Mouse (Mus musculus) heart, adult 2 months (tissue): ENCODE data around the gene Bspry. TPM values are rescaled to one million over a fixed set of nuclear protein-coding genes. Genes with fewer than 3 reads are reported as not detected.

ENCODE experiments used
- DNase-seq, 2 experiments: peaks; one replicate each; pipeline ENCODE4 v3.0.0; 2021
- H3K27ac ChIP-seq: fragments of 200-600 bp; 2 replicates; pipeline ENCODE4 v1.8.1; 2022
- H3K27me3 ChIP-seq: fragments of 200-500 bp; 2 replicates; pipeline ENCODE4 v1.6.1; 2012; ENCODE audit warnings: mild to moderate bottlenecking, low read length, inconsistent platforms, mixed read lengths; ENCODE audit not compliant: control insufficient read depth, insufficient read depth
- H3K36me3 ChIP-seq: fragments of 200-500 bp; 2 replicates; pipeline ENCODE4 v1.6.1; 2012; ENCODE audit warnings: low read length, inconsistent platforms; ENCODE audit not compliant: control insufficient read depth, insufficient read depth
- H3K4me1 ChIP-seq: fragments of 200-500 bp; 2 replicates; pipeline ENCODE4 v1.6.1; 2011; ENCODE audit warnings: low read length; ENCODE audit not compliant: control insufficient read depth, insufficient read depth
- H3K4me3 ChIP-seq: fragments of 200-600 bp; 2 replicates; pipeline ENCODE4 v1.8.1; 2022
- H3K79me2 ChIP-seq: fragments of 200-500 bp; replicated peaks from 2 replicates; pipeline ENCODE4 v1.6.1; 2012; ENCODE audit warnings: mild to moderate bottlenecking, inconsistent platforms, low read length, moderate library complexity, mixed read lengths; ENCODE audit not compliant: control insufficient read depth, insufficient read depth
- H3K9ac ChIP-seq: fragments of 200-500 bp; 2 replicates; pipeline ENCODE4 v1.6.1; 2012; ENCODE audit warnings: low read depth, mild to moderate bottlenecking, control low read depth, inconsistent platforms, low read length, mixed read lengths
- CTCF ChIP-seq: fragments of 200-600 bp; IDR thresholded peaks from 2 replicates; pipeline ENCODE4 v1.8.1; 2022; ENCODE audit warnings: antibody characterized with exemption, mild to moderate bottlenecking, moderate library complexity
- EP300 ChIP-seq: fragments of 200-500 bp; IDR thresholded peaks from 2 replicates; pipeline ENCODE4 v1.6.1; 2011; ENCODE audit warnings: low read depth, low read length, control low read depth; ENCODE audit not compliant: insufficient read depth
- POLR2A ChIP-seq: fragments of 200-500 bp; IDR thresholded peaks from 2 replicates; pipeline ENCODE4 v1.6.1; 2011; ENCODE audit warnings: mild to moderate bottlenecking, low read depth, low read length, control low read depth; ENCODE audit not compliant: insufficient read depth
- WGBS: fragments of 180-500 bp; shearing (Covaris S2); methylation state at CpG from one replicate; pipeline ENCODE4 v1.1.7; 2018; 5-methylcytosine and 5-hydroxymethylcytosine counted together
- intact Hi-C: fragments of 180-260 bp; cut with DNase I; formaldehyde crosslinking; loops from one replicate; pipeline ENCODE4 v1.15.1; 2025
- polyA plus RNA-seq: library from polyadenylated mRNA; depleted of rRNA; stranded (reverse); fragments of >200 nt; gene quantifications from 2 replicates; pipeline ENCODE4 v1.2.3, GENCODE M21; 2012
- total RNA-seq, 2 experiments: library from RNA; stranded (reverse); gene quantifications; 2 replicates each; pipeline ENCODE4 v1.2.3; 2021

The Bspry gene
- total and polyA plus RNA-seq, 3 experiments = 0.09 to 1.2 (median 0.13) TPM

- intact Hi-C loops = loop anchor here (2.0 to 10.0 kb wide), 5 partner anchors 15 to 887 kb away; partner anchors contain the start of genes Akna, Fkbp15, Hdhd3 and Slc31a1
- no peaks in the 10 kb centered on the region for H3K27me3 ChIP-seq
- H3K4me1 ChIP-seq = peaks cover 21% of the 10 kb centered on the region
- H3K36me3 ChIP-seq = no peaks in the 10 kb centered on the region; the same call in none of the 2 replicates
- DNase-seq = peak in 1 of 2 experiments; percentile 17
- H3K4me3 ChIP-seq = no peak overlapping the region; the same call in 1 of the 2 replicates
- no peaks in the 10 kb centered on the region for H3K79me2 ChIP-seq
- WGBS = 61% methylated on average over 10 of the region's 10 CpGs
- no peak overlapping the region for H3K9ac ChIP-seq
- TF ChIP-seq POLR2A (no peak), EP300 (no peak), CTCF (no peak)
- peak overlapping the region; percentile 78 for H3K27ac ChIP-seq
Measured at GRCm38 (mm10) chr4:62517538-62518415, 37.9 kb downstream of the Bspry start.

DNA sequence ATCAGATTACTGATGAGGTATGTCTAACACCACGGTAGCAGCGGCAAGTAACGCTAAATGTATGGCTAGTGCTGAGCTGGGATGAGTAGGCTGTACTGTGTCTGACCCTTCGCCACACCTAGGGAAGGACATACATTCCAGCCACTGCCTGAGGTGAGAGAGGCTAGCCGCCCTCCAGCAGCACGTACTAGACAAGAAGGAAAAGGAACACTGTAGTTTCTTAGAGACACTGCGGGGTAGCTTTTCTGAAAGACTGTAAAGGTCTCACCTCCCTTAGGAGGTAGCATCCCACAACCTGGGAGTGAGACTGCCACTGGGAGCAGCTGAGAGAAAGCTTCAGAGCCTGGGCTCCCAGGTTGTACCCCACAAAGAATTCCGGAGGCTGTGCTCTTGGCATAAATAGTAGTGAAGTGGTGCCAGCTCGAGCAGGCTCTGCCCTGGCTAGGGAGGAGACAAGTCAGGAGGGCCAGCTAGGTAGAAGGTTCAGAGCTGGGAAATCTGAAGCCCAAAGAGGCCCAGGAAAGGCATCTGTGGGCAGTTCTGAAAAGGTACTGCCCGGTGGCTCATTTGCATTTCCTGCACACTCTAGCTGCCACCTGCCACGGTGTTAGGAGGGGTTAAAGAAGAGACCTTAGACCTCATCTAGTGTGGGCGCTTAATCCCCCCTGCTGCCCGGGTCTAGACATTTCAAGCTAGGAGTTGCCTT lies 38.7 kb downstream of the Bspry start:
- intact Hi-C loops = loop anchor here (5.0 to 10.0 kb wide), 4 partner anchors 46 to 886 kb away; partner anchors contain the start of genes Akna, Fkbp15, Slc31a1 and Wdr31
- Histone ChIP-seq H3K27ac (peak overlapping the region; percentile 87), H3K36me3 (no peaks in the 10 kb centered on the region; the same call in none of the 2 replicates), H3K9ac (no peak overlapping the region; the same call in 1 of the 2 replicates), H3K79me2 (no peaks in the 10 kb centered on the region), H3K27me3 (no peaks in the 10 kb centered on the region), H3K4me1 (peaks cover 21% of the 10 kb centered on the region), H3K4me3 (peak overlapping the region; percentile 88)
- DNase-seq = peak; percentile 44 to 54
- TF ChIP-seq CTCF (no peak), POLR2A (no peak), EP300 (no peak)
- 43% methylated on average over 13 of the region's 13 CpGs for WGBS

DNA sequence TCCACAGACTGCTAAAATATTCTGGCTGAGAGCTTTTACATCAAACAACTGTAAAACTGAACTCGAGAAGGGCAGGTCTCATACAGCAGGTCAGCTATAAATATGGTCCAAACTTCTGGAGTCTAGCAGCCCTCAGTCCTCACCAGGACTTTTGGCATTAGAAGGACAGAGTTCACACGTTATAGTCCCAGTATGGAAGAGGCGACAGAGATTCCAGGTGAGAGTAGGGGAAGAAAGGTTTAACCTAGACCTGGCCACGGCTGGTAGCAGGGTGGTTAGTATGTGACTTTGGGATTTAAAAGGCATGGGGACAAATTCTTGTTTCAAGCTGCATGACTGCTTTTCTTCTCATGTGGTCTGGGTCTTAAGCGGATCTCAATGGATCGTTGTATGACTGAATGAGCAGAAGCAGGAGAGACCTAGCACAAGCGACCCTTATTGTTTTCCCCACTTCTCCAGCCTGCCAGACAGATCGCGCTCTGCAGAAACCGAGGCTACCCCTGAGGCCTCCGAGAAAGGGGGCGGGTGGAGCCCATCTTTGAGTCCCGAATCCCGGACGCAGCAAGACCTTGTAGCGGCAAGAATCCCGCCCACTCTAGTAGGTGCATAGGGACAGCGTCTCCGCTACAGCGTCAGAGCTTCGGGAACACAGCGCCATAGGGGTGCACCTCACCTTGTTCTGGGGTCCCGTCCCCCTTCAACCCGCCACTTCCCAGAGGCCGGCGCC lies 39.4 kb downstream of the Bspry start:
- Histone ChIP-seq H3K9ac (peak overlapping the region; percentile 93), H3K4me1 (peaks cover 22% of the 10 kb centered on the region), H3K27me3 (no peaks in the 10 kb centered on the region), H3K27ac (peak overlapping the region; percentile 87), H3K4me3 (peak overlapping the region; percentile 88), H3K36me3 (no peaks in the 10 kb centered on the region; the same call in none of the 2 replicates), H3K79me2 (no peaks in the 10 kb centered on the region)
- TF ChIP-seq CTCF = no peak
- no peak for TF ChIP-seq EP300
- no peak for TF ChIP-seq POLR2A
- DNase-seq = no peak
- intact Hi-C loops = loop anchor here (5.0 to 10.0 kb wide), 4 partner anchors 47 to 886 kb away; partner anchors contain the start of genes Akna, Fkbp15, Slc31a1 and Wdr31
- 1% methylated on average over 26 of the region's 26 CpGs for WGBS

- intact Hi-C loops = loop anchor here (5.0 to 10.0 kb wide), 6 partner anchors 48 to 1035 kb away; partner anchors contain the start of genes Akna, Fkbp15, Slc31a1 and Tmem268
- no peaks in the 10 kb centered on the region for H3K27me3 ChIP-seq
Measured at GRCm38 (mm10) chr4:62519849-62520233, 40.0 kb downstream of the Bspry start, which contains the start of gene Alad. Gene Alad (minus strand): TSS chr4:62519918.

DNA sequence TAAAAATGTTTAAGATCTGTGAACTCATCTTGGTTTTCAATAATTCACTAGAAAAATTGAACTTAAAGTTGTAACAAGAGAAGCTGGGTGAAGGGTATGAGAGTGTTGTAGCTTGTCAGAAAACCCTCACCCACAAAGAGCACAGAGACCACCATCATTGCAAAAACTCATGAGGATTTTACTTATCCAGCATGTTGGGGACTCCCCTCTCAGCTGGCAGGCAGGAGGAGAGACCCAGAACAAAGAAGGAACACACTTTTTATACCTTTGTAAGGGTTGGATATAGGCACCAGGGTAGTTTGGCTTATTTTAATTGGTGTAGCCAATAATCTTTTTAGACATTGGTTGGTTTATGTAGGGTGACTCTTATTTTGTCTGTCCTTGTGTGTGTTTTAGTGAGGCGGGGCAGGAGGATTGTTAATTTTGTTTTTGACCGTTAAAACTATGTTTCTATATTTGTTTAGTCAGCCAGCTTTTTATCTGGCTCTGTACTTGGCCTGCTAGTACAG lies 41.1 kb downstream of the Bspry start:
- intact Hi-C loops = loop anchor here (10.0 kb wide), 2 partner anchors 316 to 1034 kb away; partner anchors contain the start of gene Tmem268
- H3K27ac ChIP-seq = peak overlapping the region; percentile 87; the same call in 1 of the 2 replicates

More at GRCm38 (mm10) chr4:62519849-62520233, 40.0 kb downstream of the Bspry start, which contains the start of gene Alad:
- WGBS = under 1% methylated on average over 37 of the region's 37 CpGs
- Histone ChIP-seq H3K36me3 (no peaks in the 10 kb centered on the region; the same call in none of the 2 replicates), H3K4me3 (peak within 1 kb of the TSS; percentile 88), H3K9ac (peak within 1 kb of the TSS; percentile 93), H3K4me1 (peaks cover 23% of the 10 kb centered on the region), H3K79me2 (no peaks in the 10 kb centered on the region), H3K27ac (peak within 1 kb of the TSS; percentile 87)
- TF ChIP-seq POLR2A (peak; percentile 69; the same call in 1 of the 2 replicates), EP300 (0 out of 2 replicates have a peak, but pooled peaks have one; percentile 15), CTCF (no peak)
- peak; percentile 93 to 94 for DNase-seq

More for the DNA sequence above, 41.1 kb downstream of the Bspry start:
- Histone ChIP-seq H3K36me3 (no peaks in the 10 kb centered on the region; the same call in none of the 2 replicates), H3K9ac (no peak overlapping the region), H3K79me2 (no peaks in the 10 kb centered on the region), H3K27me3 (no peaks in the 10 kb centered on the region), H3K4me3 (no peak overlapping the region), H3K4me1 (peaks cover 16% of the 10 kb centered on the region)
- DNase-seq = no peak
- TF ChIP-seq POLR2A (no peak), CTCF (no peak), EP300 (no peak)
- WGBS = 61% methylated on average over 2 of the region's 2 CpGs
